Mouse (Mus musculus) cerebellum, adult 9-10 months (tissue): Measurements from ENCODE around the gene Mettl7a2.

ENCODE experiments used
- DNase-seq: peaks from one replicate; pipeline ENCODE4 v3.0.0; 2022

The Mettl7a2 gene

GRCm38 (mm10) chr15:100400592-100401250, 47.7 kb downstream of the Mettl7a2 start:
- no peak for DNase-seq

GRCm38 (mm10) chr15:100401811-100402210, 48.8 kb downstream of the Mettl7a2 start:
- no peak for DNase-seq

- DNase-seq, result no peak
Measured at GRCm38 (mm10) chr15:100402347-100402746, 49.3 kb downstream of the Mettl7a2 start.

GRCm38 (mm10) chr15:100402798-100403197, 49.8 kb downstream of the Mettl7a2 start:
- DNase-seq, result no peak

GRCm38 (mm10) chr15:100403318-100404000, 50.5 kb downstream of the Mettl7a2 start:
- no peak for DNase-seq

GRCm38 (mm10) chr15:100406088-100406487, 53.1 kb downstream of the Mettl7a2 start:
- DNase-seq, result no peak

- DNase-seq, result no peak
Measured at GRCm38 (mm10) chr15:100410918-100411672, 58.1 kb downstream of the Mettl7a2 start.
